Mouse (Mus musculus) liver, embryonic 11.5 days (tissue): ENCODE measurements at regions not wholly inside any gene's neighbourhood (a gene's known extent, or its start where the extent isn't known, plus 50 kb on each side); places are given as distances from the start of the nearest gene placed in this dataset.

Source experiments
- ATAC-seq: fragments of 200-750 bp; cut with Nextera tagmentation; replicated peaks from 2 replicates; pipeline ENCODE4 v1.8.0; 2017; ENCODE audit warnings: moderate number of reproducible peaks, mild to moderate bottlenecking, moderate TSS enrichment, moderate library complexity; ENCODE audit not compliant: low FRiP score
- DNase-seq: peaks from one replicate; pipeline ENCODE4 v3.0.0-alpha.2; 2017; ENCODE audit warnings: low spot score
- H3K27ac ChIP-seq: fragments of 300-500 bp; sonication (generic); 2 replicates; pipeline ENCODE4 v1.5.1; 2014; ENCODE audit warnings: mild to moderate bottlenecking, low read depth, low read length, control low read depth
- H3K27me3 ChIP-seq: fragments of 300-500 bp; sonication (generic); replicated peaks from 2 replicates; pipeline ENCODE4 v1.6.1; 2014; ENCODE audit warnings: low read length, mixed read lengths; ENCODE audit not compliant: control insufficient read depth, insufficient read depth
- H3K36me3 ChIP-seq: fragments of 300-500 bp; sonication (generic); 2 replicates; pipeline ENCODE4 v1.6.1; 2014; ENCODE audit warnings: mild to moderate bottlenecking, low read length, moderate library complexity, mixed read lengths; ENCODE audit not compliant: control insufficient read depth, insufficient read depth
- H3K4me1 ChIP-seq: fragments of 300-500 bp; sonication (generic); replicated peaks from 2 replicates; pipeline ENCODE4 v1.6.1; 2014; ENCODE audit warnings: low read length, mixed read lengths; ENCODE audit not compliant: control insufficient read depth, insufficient read depth
- H3K4me2 ChIP-seq: fragments of 300-500 bp; sonication (generic); 2 replicates; pipeline ENCODE4 v1.6.1; 2014; ENCODE audit warnings: mild to moderate bottlenecking, control low read depth, moderate library complexity
- H3K4me3 ChIP-seq: fragments of 300-500 bp; sonication (generic); 2 replicates; pipeline ENCODE4 v1.5.1; 2014; ENCODE audit warnings: low read depth, low read length, control low read depth
- H3K9ac ChIP-seq: fragments of 300-500 bp; sonication (generic); 2 replicates; pipeline ENCODE4 v1.6.1; 2014; ENCODE audit warnings: low read depth, low read length, control low read depth
- H3K9me3 ChIP-seq: fragments of 300-500 bp; sonication (generic); 2 replicates; pipeline ENCODE4 v1.6.1; 2016; ENCODE audit warnings: low read length, inconsistent platforms, mixed read lengths; ENCODE audit not compliant: control insufficient read depth
- WGBS: fragments of 180-500 bp; shearing (Covaris S2); extraction: QIAGEN DNeasy Blood & Tissue Kit; methylation state at CpG from one replicate; pipeline ENCODE4 v1.1.7; 2014; 5-methylcytosine and 5-hydroxymethylcytosine counted together

DNA sequence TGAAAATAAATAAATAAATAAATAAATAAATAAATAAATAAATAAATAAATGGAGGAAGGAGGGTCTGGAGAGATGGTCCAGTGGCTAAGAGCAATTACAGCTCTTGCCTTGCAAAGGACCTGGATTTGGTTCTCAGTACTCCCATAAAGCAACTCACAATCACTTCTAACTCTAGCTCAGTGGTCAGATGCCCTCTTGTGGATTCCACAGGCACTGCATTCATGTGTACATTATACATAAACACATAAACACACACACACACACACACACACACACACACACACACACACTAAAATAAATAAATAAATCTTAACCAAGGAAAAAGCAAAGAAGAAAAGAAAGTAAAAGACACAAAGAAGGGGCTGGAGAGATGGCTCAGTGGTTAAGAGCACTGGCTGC lies 74.2 kb upstream of the Dhx40 start:
- Histone ChIP-seq H3K4me2 (no peak overlapping the region), H3K27ac (no peak overlapping the region), H3K9me3 (no peaks in the 10 kb centered on the region), H3K36me3 (no peaks in the 10 kb centered on the region), H3K4me3 (no peak overlapping the region), H3K4me1 (0 out of 2 replicates have a peak, but pooled peaks cover under 1% of the 10 kb centered on the region), H3K9ac (no peak overlapping the region), H3K27me3 (no peaks in the 10 kb centered on the region)
- DNase-seq (no peak), ATAC-seq (no peak)

GRCm38 (mm10) chr11:86879356-86879905 lies 71.9 kb upstream of the Dhx40 start:
- DNase-seq: no peak

GRCm38 (mm10) chr11:86878327-86879065 lies 71.0 kb upstream of the Dhx40 start:
- Histone ChIP-seq H3K36me3 (no peaks in the 10 kb centered on the region), H3K27me3 (no peaks in the 10 kb centered on the region), H3K27ac (no peak overlapping the region), H3K9me3 (no peaks in the 10 kb centered on the region), H3K4me2 (no peak overlapping the region), H3K4me3 (no peak overlapping the region), H3K4me1 (peaks cover 8% of the 10 kb centered on the region; the same call in 1 of the 2 replicates), H3K9ac (no peak overlapping the region)
- no peak for DNase-seq
- WGBS: 85% methylated on average over 11 of the region's 11 CpGs
- no peak for ATAC-seq

More at GRCm38 (mm10) chr11:86879356-86879905, 71.9 kb upstream of the Dhx40 start:
- Histone ChIP-seq H3K36me3 (no peaks in the 10 kb centered on the region), H3K4me2 (no peak overlapping the region), H3K9me3 (no peaks in the 10 kb centered on the region), H3K27ac (no peak overlapping the region), H3K27me3 (no peaks in the 10 kb centered on the region), H3K4me3 (no peak overlapping the region), H3K4me1 (peaks cover 8% of the 10 kb centered on the region; the same call in 1 of the 2 replicates), H3K9ac (no peak overlapping the region)
- WGBS: 77% methylated on average over 6 of the region's 6 CpGs
- ATAC-seq: no peak

GRCm38 (mm10) chr11:86876509-86876908 lies 69.0 kb upstream of the Dhx40 start:
- H3K9me3 ChIP-seq: no peaks in the 10 kb centered on the region
- 36% methylated on average over 8 of the region's 8 CpGs for WGBS
- no peak overlapping the region for H3K4me2 ChIP-seq
- DNase-seq: no peak
- no peak for ATAC-seq
- H3K4me1 ChIP-seq: peaks cover 21% of the 10 kb centered on the region
- H3K27me3 ChIP-seq: no peaks in the 10 kb centered on the region
- no peak overlapping the region for H3K4me3 ChIP-seq
- no peaks in the 10 kb centered on the region for H3K36me3 ChIP-seq
- H3K27ac ChIP-seq: no peak overlapping the region; the same call in 1 of the 2 replicates
- no peak overlapping the region for H3K9ac ChIP-seq

DNA sequence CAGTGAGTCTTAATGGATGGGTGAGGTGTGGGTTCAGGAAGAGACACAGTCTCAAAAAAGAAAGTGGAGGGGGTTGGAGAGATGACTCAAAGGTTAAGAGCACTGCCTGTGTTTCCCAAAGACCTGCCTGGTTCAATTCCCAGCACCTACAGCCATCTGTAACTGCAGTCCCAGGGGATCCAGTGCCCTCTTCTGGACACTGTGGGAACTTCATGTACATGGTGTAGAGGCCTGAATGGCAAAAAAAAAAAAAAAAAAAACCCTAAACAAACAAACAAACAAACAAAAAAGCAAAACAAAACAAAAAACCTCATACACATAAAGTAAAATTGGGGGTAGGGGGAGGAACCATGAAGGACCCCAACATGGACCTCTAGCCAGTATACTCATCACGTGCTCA lies 68.2 kb upstream of the Dhx40 start:
- H3K4me3 ChIP-seq: no peak overlapping the region
- no peaks in the 10 kb centered on the region for H3K9me3 ChIP-seq
- ATAC-seq (no peak), DNase-seq (no peak)
- H3K4me2 ChIP-seq: no peak overlapping the region
- no peak overlapping the region for H3K9ac ChIP-seq
- H3K27ac ChIP-seq: no peak overlapping the region
- 82% methylated on average over 1 of the region's 1 CpGs for WGBS
- no peaks in the 10 kb centered on the region for H3K36me3 ChIP-seq
- peaks cover 21% of the 10 kb centered on the region for H3K4me1 ChIP-seq
- H3K27me3 ChIP-seq: no peaks in the 10 kb centered on the region

GRCm38 (mm10) chr11:86874666-86875295 lies 67.2 kb upstream of the Dhx40 start:
- no peak for ATAC-seq
- H3K4me1 ChIP-seq: peaks cover 21% of the 10 kb centered on the region
- 70% methylated on average over 12 of the region's 12 CpGs for WGBS
- H3K36me3 ChIP-seq: no peaks in the 10 kb centered on the region
- DNase-seq: no peak
- no peak overlapping the region for H3K4me3 ChIP-seq
- no peak overlapping the region for H3K4me2 ChIP-seq
- no peaks in the 10 kb centered on the region for H3K27me3 ChIP-seq
- H3K27ac ChIP-seq: no peak overlapping the region
- H3K9me3 ChIP-seq: no peaks in the 10 kb centered on the region
- H3K9ac ChIP-seq: no peak overlapping the region

DNA sequence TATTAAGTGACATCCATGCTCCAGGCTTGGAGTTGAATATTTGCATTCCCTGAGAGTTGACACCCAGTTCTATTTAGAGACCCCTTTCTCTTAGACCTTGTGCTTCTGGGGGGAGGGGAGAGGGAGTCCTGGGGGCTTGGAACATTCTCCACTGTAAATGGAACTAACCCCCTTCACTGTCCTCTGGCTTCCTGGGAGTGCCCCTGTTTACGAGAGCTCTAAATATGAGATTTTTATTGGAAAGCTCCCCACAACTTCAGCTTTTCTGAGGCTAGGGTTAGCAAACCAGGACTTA lies 65.8 kb upstream of the Dhx40 start:
- H3K9me3 ChIP-seq: no peaks in the 10 kb centered on the region
- H3K4me2 ChIP-seq: no peak overlapping the region
- 79% methylated on average over 1 of the region's 1 CpGs for WGBS
- DNase-seq (no peak), ATAC-seq (no peak)
- H3K9ac ChIP-seq: no peak overlapping the region
- no peak overlapping the region for H3K27ac ChIP-seq
- H3K4me3 ChIP-seq: no peak overlapping the region
- peaks cover 21% of the 10 kb centered on the region for H3K4me1 ChIP-seq
- H3K36me3 ChIP-seq: no peaks in the 10 kb centered on the region
- H3K27me3 ChIP-seq: no peaks in the 10 kb centered on the region

DNA sequence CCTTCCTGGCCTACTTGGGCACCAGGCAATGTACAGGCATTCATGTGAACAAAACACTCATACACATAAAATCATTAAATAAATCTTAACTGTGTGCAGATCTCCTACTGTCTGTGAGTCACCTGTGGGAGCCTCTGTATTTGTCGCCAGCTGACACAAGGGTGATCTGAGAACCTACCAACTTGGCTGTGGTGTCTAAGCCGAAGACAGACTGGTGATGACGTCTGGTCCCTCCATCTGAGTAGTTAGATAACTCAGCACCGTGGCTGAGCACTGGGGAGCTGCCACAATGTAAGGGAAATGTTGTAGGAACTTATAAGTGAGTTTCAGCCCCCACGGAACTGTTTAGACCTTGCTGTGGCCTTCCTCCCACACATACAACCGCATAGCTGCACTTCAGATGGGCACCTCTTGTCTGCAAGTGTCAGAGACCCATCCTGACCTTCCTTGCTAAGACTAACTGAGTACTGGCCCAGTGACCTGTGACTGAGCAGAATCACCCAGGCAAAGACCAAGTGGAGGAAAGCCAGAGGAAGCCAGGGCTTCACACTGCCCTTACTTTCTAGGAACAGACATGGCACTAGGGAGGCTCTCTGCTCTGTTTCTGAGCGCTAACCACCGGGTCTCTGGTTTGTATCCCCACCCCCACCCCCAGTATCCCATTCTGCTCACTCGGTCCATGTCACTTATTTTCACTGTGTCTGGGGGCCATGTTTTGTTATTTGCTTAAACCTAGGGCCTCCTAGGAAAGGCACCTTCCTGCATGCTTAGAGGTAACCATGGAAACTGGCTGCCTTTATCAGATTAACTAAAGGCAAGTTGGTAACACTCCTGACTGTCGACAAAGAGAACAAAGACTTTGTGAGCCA lies 65.2 kb upstream of the Dhx40 start:
- Histone ChIP-seq H3K9ac (no peak overlapping the region), H3K4me3 (no peak overlapping the region), H3K36me3 (no peaks in the 10 kb centered on the region), H3K4me2 (no peak overlapping the region), H3K27ac (0 out of 2 replicates have a peak overlapping the region, but pooled peaks have one; percentile 9), H3K9me3 (no peaks in the 10 kb centered on the region), H3K27me3 (no peaks in the 10 kb centered on the region), H3K4me1 (peaks cover 21% of the 10 kb centered on the region)
- DNase-seq (no peak), ATAC-seq (no peak)
- 52% methylated on average over 10 of the region's 10 CpGs for WGBS
